Mouse (Mus musculus) olfactory bulb, adult 2 months (tissue): ENCODE data around the gene Pik3r3.

Experiments used
- CTCF ChIP-seq: fragments of 200-500 bp; IDR thresholded peaks from 2 replicates; pipeline ENCODE4 v1.5.1; 2012; ENCODE audit warnings: low read depth, mild to moderate bottlenecking, low read length, moderate library complexity; ENCODE audit not compliant: insufficient read depth
- POLR2A ChIP-seq: fragments of 200-500 bp; IDR thresholded peaks from 2 replicates; pipeline ENCODE4 v1.6.1; 2012; ENCODE audit warnings: mild to moderate bottlenecking, low read depth, low read length, moderate library complexity; ENCODE audit not compliant: insufficient read depth

DNA sequence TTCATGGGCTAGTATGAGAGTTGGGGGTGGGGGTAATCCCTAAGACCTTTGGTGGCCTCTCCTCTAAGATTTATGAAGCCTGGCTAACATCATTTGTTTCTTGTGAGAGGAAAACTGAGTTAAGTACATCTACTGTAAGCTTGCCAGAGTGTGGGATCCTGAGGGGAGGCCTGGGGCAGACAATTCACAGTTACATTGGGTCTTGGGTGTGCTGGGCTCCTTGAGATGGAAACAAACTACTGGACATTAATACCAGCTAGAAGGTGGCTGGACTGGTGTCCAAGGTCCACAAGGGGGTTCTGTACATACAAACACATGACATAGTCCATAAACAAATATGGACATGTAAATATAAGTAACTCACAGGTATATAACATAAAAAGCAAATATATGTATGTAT lies 46.3 kb upstream of the Pik3r3 start:
- TF ChIP-seq CTCF (no peak), POLR2A (no peak)
